Mouse (Mus musculus) hindbrain, embryonic 13.5 days (tissue): ENCODE measurements around the gene Entpd3. TPM values are rescaled to one million over a fixed set of nuclear protein-coding genes. Genes with fewer than 3 reads are reported as not detected.
"Not testable (repeated sequence)": the region's sequence is repeated elsewhere in the genome, so short reads cannot be mapped to it uniquely, and the experiment has no call there.

ENCODE experiments used
- ATAC-seq: fragments of 200-750 bp; cut with Nextera tagmentation; 2 replicates; pipeline ENCODE4 v1.8.0; 2017; ENCODE audit warnings: moderate TSS enrichment; ENCODE audit not compliant: low FRiP score
- H3K27ac ChIP-seq: fragments of 300-500 bp; sonication (generic); 2 replicates; pipeline ENCODE4 v1.5.1; 2015; ENCODE audit warnings: inconsistent platforms, mild to moderate bottlenecking, moderate library complexity
- H3K27me3 ChIP-seq: fragments of 300-500 bp; sonication (generic); 2 replicates; pipeline ENCODE4 v1.6.1; 2015; ENCODE audit warnings: mild to moderate bottlenecking, inconsistent platforms
- H3K36me3 ChIP-seq: fragments of 300-500 bp; sonication (generic); 2 replicates; pipeline ENCODE4 v1.6.1; 2015; ENCODE audit warnings: mild to moderate bottlenecking, inconsistent platforms
- H3K4me1 ChIP-seq: fragments of 300-500 bp; sonication (generic); replicated peaks from 2 replicates; pipeline ENCODE4 v1.6.1; 2015; ENCODE audit warnings: inconsistent platforms
- H3K4me2 ChIP-seq: fragments of 300-500 bp; sonication (generic); 2 replicates; pipeline ENCODE4 v1.6.1; 2015; ENCODE audit warnings: inconsistent platforms, mild to moderate bottlenecking, moderate library complexity
- H3K4me3 ChIP-seq: fragments of 300-500 bp; sonication (generic); 2 replicates; pipeline ENCODE4 v1.5.1; 2015; ENCODE audit warnings: mild to moderate bottlenecking, inconsistent platforms
- H3K9ac ChIP-seq: fragments of 300-500 bp; sonication (generic); 2 replicates; pipeline ENCODE4 v1.6.1; 2015; ENCODE audit warnings: mild to moderate bottlenecking, inconsistent platforms
- H3K9me3 ChIP-seq: fragments of 300-500 bp; sonication (generic); 2 replicates; pipeline ENCODE4 v1.6.1; 2016; ENCODE audit warnings: inconsistent platforms
- WGBS: fragments of 180-500 bp; shearing (Covaris S2); methylation state at CpG from one replicate; pipeline ENCODE4 v1.1.7; 2015; 5-methylcytosine and 5-hydroxymethylcytosine counted together
- polyA plus RNA-seq: library from polyadenylated mRNA; unstranded; fragments of >200 nt; fragmentation: Nextera tagmentation; extraction: Ambion mirVana; gene quantifications from 2 replicates; pipeline ENCODE4 v1.2.1, GENCODE M21; 2015

The Entpd3 gene
- polyA plus RNA-seq, 1 experiment from 2014 or later, result 1.2 TPM

DNA sequence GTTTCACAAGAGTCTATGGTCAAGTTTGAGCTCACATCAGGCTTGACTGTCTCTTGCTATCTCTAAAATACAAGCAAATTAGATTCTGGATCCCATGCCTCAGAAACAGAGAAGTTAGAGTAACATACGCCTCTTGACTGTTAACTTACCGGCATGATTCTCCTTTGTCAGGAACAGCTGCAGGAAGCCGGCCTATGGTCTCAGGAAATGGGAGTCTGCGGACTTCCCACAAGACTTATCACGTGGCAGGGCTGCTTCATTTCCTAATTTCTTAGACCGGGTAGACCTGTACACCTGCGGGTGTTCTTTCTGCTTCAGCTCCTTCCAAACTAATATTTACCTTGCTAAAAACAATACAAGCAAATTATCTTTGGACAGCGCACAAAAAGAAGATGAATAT is 22.9 kb upstream of the Entpd3 start:
- H3K4me1 ChIP-seq, result no peaks in the 10 kb centered on the region
- no peak overlapping the region for H3K4me3 ChIP-seq
- ATAC-seq, result no peak
- no peaks in the 10 kb centered on the region for H3K27me3 ChIP-seq
- no peak overlapping the region for H3K9ac ChIP-seq
- H3K4me2 ChIP-seq, result no peak overlapping the region
- H3K27ac ChIP-seq, result no peak overlapping the region
- WGBS, result 89% methylated on average over 8 of the region's 8 CpGs
- H3K9me3 ChIP-seq, result no peaks in the 10 kb centered on the region
- H3K36me3 ChIP-seq, result no peaks in the 10 kb centered on the region

DNA sequence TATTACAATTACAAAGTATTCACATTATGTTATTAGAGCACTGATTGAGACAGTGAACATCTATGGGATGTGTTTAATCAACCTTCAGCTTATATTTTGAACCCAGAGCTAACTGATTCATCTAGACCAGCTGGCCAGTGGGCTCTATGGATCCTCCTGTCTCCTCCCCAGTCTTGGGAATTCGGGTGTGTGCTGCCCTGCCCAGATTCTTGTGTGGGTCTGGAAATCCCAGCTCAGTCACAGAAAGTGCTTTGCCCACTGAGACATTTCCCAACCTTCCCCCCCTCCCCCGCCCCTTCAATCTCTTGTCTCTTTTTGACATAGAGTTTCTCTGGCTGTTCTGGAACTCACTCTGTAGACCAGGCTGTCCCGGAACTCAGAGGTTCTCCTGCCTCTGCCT is 20.7 kb upstream of the Entpd3 start:
- Histone ChIP-seq H3K27me3 (no peaks in the 10 kb centered on the region), H3K9me3 (no peaks in the 10 kb centered on the region), H3K4me1 (no peaks in the 10 kb centered on the region), H3K4me3 (no peak overlapping the region), H3K36me3 (no peaks in the 10 kb centered on the region), H3K4me2 (no peak overlapping the region), H3K9ac (no peak overlapping the region), H3K27ac (no peak overlapping the region)
- 84% methylated on average over 3 of the region's 3 CpGs for WGBS
- no peak for ATAC-seq

DNA sequence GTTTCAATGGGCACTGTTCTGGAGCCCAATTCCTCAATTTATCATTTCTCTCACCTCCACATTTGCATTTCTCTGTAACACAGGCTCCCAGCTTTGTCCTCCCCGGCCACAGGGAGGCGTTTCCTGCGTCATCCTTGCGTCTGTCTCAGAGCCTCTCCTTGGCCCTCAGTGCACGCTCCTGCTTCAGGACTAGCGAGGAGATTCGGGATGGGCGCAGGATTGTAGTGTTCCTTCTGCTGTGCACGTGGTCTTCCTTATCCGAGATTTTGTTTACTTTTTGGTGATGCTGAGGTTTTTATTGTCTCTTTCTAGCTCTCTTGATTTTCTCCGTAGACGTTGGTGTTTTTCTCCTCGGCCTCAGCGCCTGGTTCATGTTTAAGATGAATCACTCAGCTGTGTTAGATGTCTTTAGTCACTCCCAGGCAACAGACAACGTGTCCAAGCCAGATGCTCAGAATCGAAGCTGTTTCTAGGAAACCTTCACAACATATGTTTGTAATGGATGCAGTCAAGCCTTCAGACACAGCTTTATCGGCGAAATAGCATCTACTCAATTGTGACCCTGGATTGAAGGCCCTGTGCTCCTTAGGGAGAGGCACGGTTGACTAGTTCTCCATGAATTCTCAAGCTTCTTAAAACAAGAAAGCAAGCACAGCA is 20.0 kb upstream of the Entpd3 start:
- no peak overlapping the region for H3K4me2 ChIP-seq
- WGBS, result 49% methylated on average over 19 of the region's 19 CpGs

DNA sequence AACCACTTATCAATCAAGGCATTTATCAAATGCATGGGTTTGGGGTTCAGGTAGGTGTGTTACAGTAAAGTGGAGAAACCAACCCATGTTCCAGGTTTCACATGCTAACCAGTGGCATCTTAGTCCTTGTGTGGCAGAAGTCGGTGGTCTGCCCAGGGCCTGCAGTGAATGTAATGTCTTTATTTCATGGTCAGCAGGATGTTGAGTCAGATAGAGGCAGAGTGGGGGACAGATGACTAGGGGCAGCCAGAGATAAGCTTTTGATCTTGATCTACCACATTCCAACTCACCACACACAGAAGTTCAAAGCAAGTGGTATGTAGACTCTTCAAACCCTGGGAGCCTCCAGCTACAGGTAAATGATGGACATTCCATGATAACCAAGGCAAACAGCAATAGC is 18.5 kb upstream of the Entpd3 start:
- ATAC-seq, result no peak
- Histone ChIP-seq H3K4me1 (no peaks in the 10 kb centered on the region), H3K36me3 (no peaks in the 10 kb centered on the region), H3K27ac (no peak overlapping the region), H3K9me3 (no peaks in the 10 kb centered on the region), H3K27me3 (no peaks in the 10 kb centered on the region), H3K4me3 (no peak overlapping the region), H3K4me2 (no peak overlapping the region), H3K9ac (no peak overlapping the region)
- WGBS, result 90% methylated on average over 1 of the region's 1 CpGs

More for the DNA sequence above, 20.0 kb upstream of the Entpd3 start:
- Histone ChIP-seq H3K9ac (no peak overlapping the region), H3K4me1 (no peaks in the 10 kb centered on the region), H3K27ac (no peak overlapping the region), H3K4me3 (no peak overlapping the region), H3K36me3 (no peaks in the 10 kb centered on the region), H3K27me3 (no peaks in the 10 kb centered on the region), H3K9me3 (no peaks in the 10 kb centered on the region)
- ATAC-seq, result no peak

DNA sequence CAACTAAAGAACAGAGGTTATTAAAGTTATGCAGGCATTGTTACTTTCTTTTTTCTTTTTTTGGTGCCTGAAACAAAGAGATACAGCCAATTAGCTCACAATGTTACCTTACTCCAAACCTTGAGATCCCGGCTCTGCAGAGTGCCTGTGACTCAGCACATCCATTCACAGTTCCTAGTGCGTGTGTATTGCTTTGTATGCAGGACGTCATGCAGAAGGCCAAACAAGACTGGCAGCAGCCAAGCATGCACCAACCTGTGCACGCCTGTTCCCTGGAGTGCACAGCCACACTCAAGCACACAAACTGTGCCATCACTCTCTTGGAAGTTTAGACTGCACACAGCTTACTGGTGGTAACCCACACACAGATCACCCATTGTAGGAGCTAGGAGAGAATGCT is 12.3 kb upstream of the Entpd3 start:
- 49% methylated on average over 4 of the region's 4 CpGs for WGBS
- Histone ChIP-seq H3K4me3 (no peak overlapping the region), H3K4me1 (no peaks in the 10 kb centered on the region), H3K27me3 (no peaks in the 10 kb centered on the region), H3K9ac (no peak overlapping the region), H3K4me2 (no peak overlapping the region), H3K27ac (no peak overlapping the region), H3K36me3 (no peaks in the 10 kb centered on the region), H3K9me3 (no peaks in the 10 kb centered on the region)
- no peak for ATAC-seq

DNA sequence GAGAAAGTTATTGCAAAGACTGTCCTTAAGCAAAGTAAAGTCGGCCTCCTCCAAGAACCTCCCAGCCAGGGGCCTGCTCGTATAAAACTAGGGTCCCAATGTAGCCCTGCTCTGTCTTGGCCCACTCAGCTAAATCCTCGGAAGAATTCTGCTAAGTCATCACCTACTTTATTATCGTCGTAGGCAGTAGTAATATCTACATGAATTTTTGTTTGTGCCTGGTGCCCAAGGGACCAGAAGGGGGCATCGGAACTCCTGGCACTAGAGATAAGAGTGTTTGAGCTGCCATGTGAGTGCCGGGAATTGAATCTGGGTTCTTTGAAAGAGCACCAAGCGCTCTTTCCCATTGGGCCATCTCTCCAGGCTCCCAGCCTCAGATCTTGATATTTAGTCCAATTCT is 11.7 kb upstream of the Entpd3 start:
- no peaks in the 10 kb centered on the region for H3K27me3 ChIP-seq
- no peaks in the 10 kb centered on the region for H3K36me3 ChIP-seq
- H3K9me3 ChIP-seq, result no peaks in the 10 kb centered on the region
- no peak for ATAC-seq
- no peak overlapping the region for H3K4me3 ChIP-seq
- WGBS, result 92% methylated on average over 8 of the region's 8 CpGs
- no peaks in the 10 kb centered on the region for H3K4me1 ChIP-seq
- H3K4me2 ChIP-seq, result no peak overlapping the region
- no peak overlapping the region for H3K9ac ChIP-seq
- H3K27ac ChIP-seq, result no peak overlapping the region

DNA sequence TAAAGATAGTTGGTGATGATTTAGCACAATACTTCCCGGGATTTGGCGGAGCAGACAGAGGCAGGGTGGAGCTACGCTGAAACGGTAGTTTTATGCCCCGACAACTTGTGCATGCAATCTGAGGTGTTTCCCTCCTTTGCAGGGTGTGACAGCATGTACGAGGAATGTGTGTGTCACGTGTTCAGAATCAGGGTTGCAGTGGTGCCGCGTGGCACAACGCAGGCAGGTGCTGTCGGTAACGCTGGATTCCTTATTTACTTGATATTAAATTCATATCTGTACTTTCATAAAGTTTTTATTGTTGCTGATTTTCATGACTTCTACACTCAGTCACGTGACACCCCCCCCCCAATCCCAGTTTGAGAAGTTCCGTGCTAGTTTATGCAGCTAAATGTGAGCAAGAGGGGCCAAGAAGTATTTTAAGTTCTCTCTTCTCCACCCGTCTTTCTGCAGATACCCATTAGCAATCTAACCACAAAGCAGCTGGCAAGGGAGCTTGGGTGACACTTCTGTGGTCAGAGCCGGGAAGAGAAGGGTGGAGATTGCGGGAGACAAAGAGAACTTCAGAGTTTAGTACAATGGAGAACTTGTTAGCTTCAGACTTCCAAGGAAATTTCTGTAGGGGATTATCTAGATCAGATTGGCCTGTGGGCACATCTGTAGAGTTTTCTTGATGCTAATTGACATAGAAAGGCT is 10.7 kb upstream of the Entpd3 start:
- Histone ChIP-seq H3K9me3 (peaks cover under 1% of the 10 kb centered on the region), H3K4me1 (no peaks in the 10 kb centered on the region), H3K9ac (no peak overlapping the region), H3K4me3 (no peak overlapping the region), H3K27ac (no peak overlapping the region), H3K4me2 (no peak overlapping the region), H3K36me3 (no peaks in the 10 kb centered on the region), H3K27me3 (no peaks in the 10 kb centered on the region)
- 89% methylated on average over 17 of the region's 17 CpGs for WGBS
- no peak for ATAC-seq

DNA sequence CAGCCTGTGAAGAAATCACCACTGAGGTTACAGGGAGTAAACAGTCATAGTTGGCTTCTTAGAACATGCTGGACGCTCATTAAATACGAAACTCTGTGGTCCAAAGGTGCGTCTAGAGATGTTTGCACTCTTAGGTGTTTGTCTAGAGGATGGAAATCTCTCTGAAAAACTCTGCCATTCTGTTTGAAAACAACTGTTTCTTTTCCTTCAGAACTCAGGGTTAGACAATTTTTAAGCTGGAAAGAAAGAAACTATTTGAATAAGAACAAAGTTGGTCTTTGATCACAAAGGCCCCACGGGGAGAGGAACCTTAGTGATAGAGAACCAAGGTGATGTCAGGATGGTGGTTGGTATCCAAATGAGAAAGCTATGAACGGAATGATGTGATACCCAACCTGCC is 9.1 kb upstream of the Entpd3 start:
- no peaks in the 10 kb centered on the region for H3K27me3 ChIP-seq
- H3K4me2 ChIP-seq, result no peak overlapping the region
- H3K9ac ChIP-seq, result no peak overlapping the region
- H3K36me3 ChIP-seq, result no peaks in the 10 kb centered on the region
- WGBS, result 93% methylated on average over 5 of the region's 5 CpGs
- no peak overlapping the region for H3K27ac ChIP-seq
- no peak for ATAC-seq
- no peak overlapping the region for H3K4me3 ChIP-seq
- peaks cover 4% of the 10 kb centered on the region for H3K9me3 ChIP-seq
- H3K4me1 ChIP-seq, result no peaks in the 10 kb centered on the region

DNA sequence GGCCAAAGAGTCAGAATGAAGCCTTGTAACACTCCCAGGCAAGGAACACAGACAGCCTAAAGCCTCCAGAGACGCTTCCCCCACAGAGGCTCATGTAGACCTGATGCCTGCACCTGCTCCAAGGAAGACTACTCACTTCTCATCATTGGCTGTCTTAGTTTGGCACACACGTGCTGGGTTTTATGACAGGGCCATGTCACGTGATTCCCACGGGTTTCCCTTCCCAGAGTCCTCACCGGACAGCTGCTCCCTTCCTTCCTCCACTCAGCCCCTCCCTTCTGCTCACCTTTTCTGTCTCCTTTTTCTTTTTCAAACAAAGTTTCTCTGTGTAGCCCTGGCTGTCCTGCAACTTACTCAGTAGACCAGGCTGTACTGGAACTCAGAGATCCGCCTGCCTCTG is 7.6 kb upstream of the Entpd3 start:
- Histone ChIP-seq H3K27ac (no peak overlapping the region), H3K27me3 (0 out of 2 replicates have a peak, but pooled peaks cover 5% of the 10 kb centered on the region), H3K36me3 (no peaks in the 10 kb centered on the region), H3K9ac (no peak overlapping the region), H3K4me2 (no peak overlapping the region), H3K4me1 (no peaks in the 10 kb centered on the region), H3K4me3 (no peak overlapping the region), H3K9me3 (peaks cover 4% of the 10 kb centered on the region)
- ATAC-seq, result no peak
- 89% methylated on average over 6 of the region's 6 CpGs for WGBS

DNA sequence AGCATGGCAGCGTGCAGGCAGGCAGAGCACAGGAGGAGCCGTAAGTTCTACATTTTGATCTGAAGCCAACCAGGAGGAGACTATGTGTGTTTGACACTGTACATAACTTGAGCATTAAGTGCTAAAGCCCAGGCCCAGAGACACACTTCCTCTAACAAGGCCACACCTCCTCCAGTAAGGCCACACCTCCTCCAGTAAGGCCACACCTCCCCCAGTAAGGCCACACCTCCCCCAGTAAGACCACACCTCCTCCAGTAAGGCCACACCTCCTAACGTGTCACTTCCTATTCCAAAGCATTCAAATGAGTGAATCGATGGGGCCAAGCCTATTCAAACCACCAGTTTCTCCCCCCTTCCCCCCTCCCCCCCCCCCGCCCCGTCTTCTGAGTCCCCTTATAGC is 6.9 kb upstream of the Entpd3 start:
- no peak for ATAC-seq
- Histone ChIP-seq H3K27me3 (peaks cover 11% of the 10 kb centered on the region; the same call in 1 of the 2 replicates), H3K9ac (no peak overlapping the region), H3K4me3 (no peak overlapping the region), H3K9me3 (peaks cover 4% of the 10 kb centered on the region), H3K4me1 (no peaks in the 10 kb centered on the region), H3K36me3 (no peaks in the 10 kb centered on the region), H3K4me2 (no peak overlapping the region), H3K27ac (no peak overlapping the region)
- 93% methylated on average over 5 of the region's 6 CpGs for WGBS

DNA sequence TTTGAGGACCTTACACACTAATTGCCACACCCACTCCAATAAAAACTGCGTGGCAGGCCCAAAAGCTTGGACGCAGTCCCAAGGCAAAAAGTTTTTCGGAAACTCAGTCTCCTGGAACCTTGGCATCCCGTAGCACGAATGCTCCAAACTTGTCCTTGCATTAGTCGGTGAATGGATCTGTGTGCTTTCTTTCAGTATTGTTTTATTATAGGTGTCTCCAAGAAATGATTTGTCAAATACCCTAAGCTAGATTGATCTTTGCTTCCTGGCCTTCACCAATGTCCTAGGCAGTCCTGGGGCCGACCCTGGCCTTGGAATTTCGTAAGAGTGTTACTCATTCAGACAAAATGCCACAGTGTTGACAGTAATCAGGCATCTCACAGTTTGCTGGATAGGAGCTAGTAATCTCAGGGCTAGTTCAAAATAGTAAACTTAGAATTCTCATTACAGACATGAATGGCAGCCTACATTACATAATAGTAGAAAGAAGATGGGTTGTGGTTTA is 6.1 kb upstream of the Entpd3 start:
- not testable (repeated sequence) for H3K36me3 ChIP-seq

DNA sequence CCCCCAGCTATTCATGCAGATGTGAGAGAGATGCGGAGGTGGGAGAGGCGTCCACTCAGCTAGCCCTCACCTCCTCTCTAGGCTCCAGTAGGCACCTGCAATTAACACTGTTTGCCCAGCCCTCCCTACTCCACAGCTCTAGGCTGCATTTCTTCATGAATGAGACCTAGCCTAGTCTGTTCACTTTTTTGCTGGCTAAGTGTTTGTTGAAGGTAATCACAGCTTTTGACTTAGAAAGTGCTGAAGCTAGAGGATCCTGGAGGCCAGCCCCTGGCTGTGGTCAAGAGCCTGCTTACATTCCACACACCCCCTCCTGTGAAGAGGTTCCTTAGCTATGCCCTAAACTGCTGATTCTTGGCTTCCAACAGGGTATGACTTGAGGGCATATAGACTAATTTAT is 1.8 kb downstream of the Entpd3 start:
- no peak overlapping the region for H3K4me2 ChIP-seq
- no CpG with 5 or more reads among the region's 2 CpGs for WGBS

More for the DNA sequence above, 6.1 kb upstream of the Entpd3 start:
- H3K4me2 ChIP-seq, H3K27ac ChIP-seq, ATAC-seq, H3K4me3 ChIP-seq, H3K9me3 ChIP-seq, H3K9ac ChIP-seq, H3K4me1 ChIP-seq: not testable (repeated sequence)
- WGBS, result 91% methylated on average over 8 of the region's 8 CpGs
- H3K27me3 ChIP-seq, result peaks cover 19% of the 10 kb centered on the region

DNA sequence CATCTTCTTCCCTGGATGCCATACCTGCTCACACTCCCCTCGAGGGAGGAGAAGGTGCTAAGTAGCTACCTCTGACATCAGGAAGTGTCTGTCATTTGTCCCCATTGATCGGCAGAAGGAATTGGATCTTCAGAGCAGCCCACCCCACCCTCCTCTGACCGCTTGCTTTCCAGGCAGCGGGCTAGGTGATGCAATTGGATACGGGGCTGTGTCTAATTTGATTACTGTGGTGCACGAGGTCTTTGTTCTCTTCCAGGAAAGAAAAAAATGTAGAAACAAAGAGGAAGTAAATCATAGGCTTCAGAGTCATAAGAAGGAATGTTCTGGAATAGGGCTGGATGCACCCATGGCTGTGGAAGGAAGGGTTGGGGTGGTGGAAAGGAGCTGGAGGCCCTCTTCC is 2.6 kb downstream of the Entpd3 start:
- H3K4me2 ChIP-seq, result no peak overlapping the region
- no peak overlapping the region for H3K4me3 ChIP-seq
- H3K4me1 ChIP-seq, result peaks cover 17% of the 10 kb centered on the region
- ATAC-seq, result no peak
- WGBS, result 22% methylated on average over 6 of the region's 6 CpGs
- H3K27me3 ChIP-seq, result peaks cover 48% of the 10 kb centered on the region
- H3K27ac ChIP-seq, result no peak overlapping the region
- H3K9ac ChIP-seq, result no peak overlapping the region
- H3K36me3 ChIP-seq, result no peaks in the 10 kb centered on the region
- H3K9me3 ChIP-seq, result no peaks in the 10 kb centered on the region

More for the DNA sequence above, 1.8 kb downstream of the Entpd3 start:
- Histone ChIP-seq H3K9ac (no peak overlapping the region), H3K36me3 (no peaks in the 10 kb centered on the region), H3K9me3 (no peaks in the 10 kb centered on the region), H3K4me3 (no peak overlapping the region), H3K27ac (no peak overlapping the region), H3K4me1 (peaks cover 15% of the 10 kb centered on the region), H3K27me3 (peaks cover 55% of the 10 kb centered on the region)
- no peak for ATAC-seq
